Mouse (Mus musculus) embryonic facial prominence, embryonic 10.5 days (tissue): ENCODE measurements around the gene Pclo. TPM values are rescaled to one million over a fixed set of nuclear protein-coding genes. Genes with fewer than 3 reads are reported as not detected.

Source experiments
- DNase-seq: peaks from one replicate; pipeline ENCODE4 v3.0.0-alpha.2; 2017; ENCODE audit warnings: low spot score
- H3K27ac ChIP-seq: fragments of 300-500 bp; sonication (generic); replicated peaks from 2 replicates; pipeline ENCODE4 v1.5.1; 2016; ENCODE audit warnings: mild to moderate bottlenecking
- H3K27me3 ChIP-seq: fragments of 300-500 bp; sonication (generic); replicated peaks from 2 replicates; pipeline ENCODE4 v1.6.1; 2016; ENCODE audit warnings: low read depth, mild to moderate bottlenecking; ENCODE audit not compliant: poor library complexity, severe bottlenecking
- H3K36me3 ChIP-seq: fragments of 300-500 bp; sonication (generic); replicated peaks from 2 replicates; pipeline ENCODE4 v1.6.1; 2016; ENCODE audit warnings: mild to moderate bottlenecking, moderate library complexity
- H3K4me1 ChIP-seq: fragments of 300-500 bp; sonication (generic); 2 replicates; pipeline ENCODE4 v1.6.1; 2016
- H3K4me3 ChIP-seq: fragments of 300-500 bp; sonication (generic); 2 replicates; pipeline ENCODE4 v1.5.1; 2016; ENCODE audit warnings: mild to moderate bottlenecking, moderate library complexity
- H3K9me3 ChIP-seq: fragments of 300-500 bp; sonication (generic); 2 replicates; pipeline ENCODE4 v1.6.1; 2016; ENCODE audit warnings: mild to moderate bottlenecking
- WGBS: fragments of 180-500 bp; shearing (Covaris S2); methylation state at CpG from one replicate; pipeline ENCODE4 v1.1.7; 2016; 5-methylcytosine and 5-hydroxymethylcytosine counted together
- polyA plus RNA-seq: library from polyadenylated mRNA; unstranded; fragments of >200 nt; fragmentation: Nextera tagmentation; extraction: Ambion mirVana; gene quantifications from 2 replicates; pipeline ENCODE4 v1.2.1, GENCODE M21; 2016

Gene Pclo
- polyA plus RNA-seq, 1 experiment from 2014 or later = 0.72 TPM

DNA sequence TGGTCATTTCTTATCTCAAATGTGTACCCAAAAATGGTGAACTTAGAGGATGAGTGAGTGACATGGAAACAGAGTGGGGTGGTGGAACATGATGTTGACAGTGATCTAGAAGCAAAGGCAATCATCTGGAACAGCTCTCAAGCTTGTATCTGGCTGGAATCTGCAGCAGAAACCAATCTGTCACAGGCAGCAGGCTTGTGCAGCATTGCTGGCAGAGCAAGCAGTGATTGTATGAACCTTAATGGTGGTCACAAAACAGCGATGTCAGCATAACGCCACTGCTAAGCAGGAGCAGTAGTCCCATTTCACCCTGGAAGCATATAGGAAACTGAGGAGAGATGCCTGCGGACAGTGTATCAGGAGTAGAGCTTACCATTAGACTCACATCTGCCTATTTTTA is 76.8 kb downstream of the Pclo start:
- no peak for DNase-seq
- WGBS = 88% methylated on average over 3 of the region's 3 CpGs
- no peaks in the 10 kb centered on the region for H3K27me3 ChIP-seq
- H3K4me3 ChIP-seq = no peak overlapping the region
- H3K4me1 ChIP-seq = no peaks in the 10 kb centered on the region
- H3K9me3 ChIP-seq = no peaks in the 10 kb centered on the region
- no peak overlapping the region for H3K27ac ChIP-seq
- H3K36me3 ChIP-seq = no peaks in the 10 kb centered on the region

DNA sequence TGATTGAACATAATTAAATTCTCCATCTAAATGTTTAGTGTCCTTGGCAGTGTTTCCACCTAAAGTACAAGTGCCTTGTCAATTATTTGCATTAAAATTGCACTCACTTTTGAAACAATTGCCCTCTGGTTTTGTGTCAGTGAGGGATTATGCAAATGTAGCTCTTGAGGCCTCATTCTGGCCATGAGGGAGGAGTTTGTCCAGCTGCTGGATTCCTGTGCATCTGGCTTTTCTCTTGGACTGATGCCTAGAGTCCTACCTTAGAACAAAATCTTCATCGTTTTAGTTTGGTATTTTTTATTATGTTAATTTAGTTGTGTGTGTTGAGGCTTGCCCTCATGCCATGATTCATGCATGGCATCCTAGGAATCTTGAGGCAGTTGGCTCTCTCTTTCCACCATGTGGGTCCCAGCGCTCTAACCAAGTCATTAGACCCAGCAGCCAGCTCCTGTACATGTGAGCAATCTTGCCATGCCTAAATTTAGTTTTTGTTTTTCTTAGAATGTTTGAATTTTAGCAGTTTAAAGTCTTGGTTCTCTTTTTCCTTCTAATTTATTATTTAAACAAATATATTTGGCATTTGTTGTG is 80.8 kb downstream of the Pclo start:
- Histone ChIP-seq H3K27ac (no peak overlapping the region), H3K9me3 (no peaks in the 10 kb centered on the region), H3K4me3 (no peak overlapping the region), H3K36me3 (no peaks in the 10 kb centered on the region), H3K27me3 (no peaks in the 10 kb centered on the region), H3K4me1 (no peaks in the 10 kb centered on the region)
- 69% methylated on average over 2 of the region's 2 CpGs for WGBS
- no peak for DNase-seq

DNA sequence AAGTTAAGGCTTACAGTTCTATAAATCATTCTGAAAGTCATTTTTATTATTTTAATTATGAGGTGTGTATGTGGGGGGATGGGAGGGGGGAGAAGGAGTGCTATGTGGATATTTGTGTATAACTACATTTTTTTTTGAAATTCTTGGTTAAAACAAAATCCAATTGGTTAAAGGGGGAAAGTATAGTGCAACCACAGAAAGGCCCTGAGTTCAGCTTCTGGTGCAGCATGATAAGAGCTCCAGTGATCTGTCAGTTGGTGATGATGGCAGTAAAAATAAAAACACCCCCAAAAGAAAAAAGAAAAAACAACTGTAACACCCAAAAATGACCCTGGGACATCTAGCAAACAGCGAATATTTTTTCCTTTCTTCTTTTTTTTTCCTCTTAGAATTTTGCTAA is 93.6 kb downstream of the Pclo start:
- Histone ChIP-seq H3K27ac (no peak overlapping the region), H3K36me3 (no peaks in the 10 kb centered on the region), H3K4me1 (no peaks in the 10 kb centered on the region), H3K27me3 (no peaks in the 10 kb centered on the region), H3K4me3 (no peak overlapping the region), H3K9me3 (no peaks in the 10 kb centered on the region)
- WGBS = 69% methylated on average over 1 of the region's 1 CpGs
- DNase-seq = no peak

DNA sequence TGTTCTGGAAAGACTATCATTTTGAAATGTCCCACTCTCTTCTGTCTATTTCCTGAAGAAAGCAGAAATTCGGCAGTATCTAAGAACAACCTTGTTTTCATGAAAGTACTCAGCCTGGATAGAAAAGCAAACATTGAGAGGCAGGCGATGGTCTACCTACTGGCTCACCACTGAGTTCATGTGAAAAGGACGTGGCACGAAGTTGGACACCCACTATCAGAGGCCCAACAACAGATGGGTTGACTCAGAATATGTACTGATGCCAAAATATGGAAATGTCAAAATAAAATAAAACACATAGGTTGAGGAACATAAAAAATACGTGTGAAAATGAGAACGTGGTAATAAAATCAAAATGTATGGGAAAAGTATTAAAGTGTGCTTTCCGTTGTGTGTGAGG is 106.4 kb downstream of the Pclo start:
- H3K4me1 ChIP-seq = peaks cover 8% of the 10 kb centered on the region; the same call in 1 of the 2 replicates
- no peak for DNase-seq
- H3K4me3 ChIP-seq = no peak overlapping the region
- no peaks in the 10 kb centered on the region for H3K36me3 ChIP-seq
- 85% methylated on average over 7 of the region's 7 CpGs for WGBS
- H3K27me3 ChIP-seq = no peaks in the 10 kb centered on the region
- no peak overlapping the region for H3K27ac ChIP-seq
- H3K9me3 ChIP-seq = no peaks in the 10 kb centered on the region

DNA sequence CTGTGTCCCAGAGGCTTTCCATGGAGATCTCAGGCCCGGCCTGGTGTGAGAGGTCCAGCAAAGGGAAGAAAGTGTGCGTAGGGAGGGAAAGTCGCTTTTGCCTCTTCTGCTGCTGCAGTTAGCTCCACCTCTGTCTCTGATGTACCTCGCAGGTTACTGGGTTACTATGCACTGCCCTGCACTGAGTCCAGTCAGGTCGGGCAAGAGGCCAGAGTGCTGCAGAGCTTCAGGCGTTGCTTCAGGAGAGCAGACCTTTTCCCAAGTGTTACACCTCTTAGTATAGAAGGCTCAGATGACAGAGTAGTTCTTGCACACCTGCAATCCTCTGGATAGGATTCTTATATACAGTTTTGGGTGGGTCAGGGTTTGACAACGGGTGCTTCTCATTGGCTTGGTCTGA is 108.6 kb downstream of the Pclo start:
- Histone ChIP-seq H3K4me3 (no peak overlapping the region), H3K36me3 (no peaks in the 10 kb centered on the region), H3K4me1 (peaks cover 8% of the 10 kb centered on the region; the same call in 1 of the 2 replicates), H3K27me3 (no peaks in the 10 kb centered on the region), H3K27ac (no peak overlapping the region), H3K9me3 (no peaks in the 10 kb centered on the region)
- WGBS = 71% methylated on average over 7 of the region's 7 CpGs
- no peak for DNase-seq

DNA sequence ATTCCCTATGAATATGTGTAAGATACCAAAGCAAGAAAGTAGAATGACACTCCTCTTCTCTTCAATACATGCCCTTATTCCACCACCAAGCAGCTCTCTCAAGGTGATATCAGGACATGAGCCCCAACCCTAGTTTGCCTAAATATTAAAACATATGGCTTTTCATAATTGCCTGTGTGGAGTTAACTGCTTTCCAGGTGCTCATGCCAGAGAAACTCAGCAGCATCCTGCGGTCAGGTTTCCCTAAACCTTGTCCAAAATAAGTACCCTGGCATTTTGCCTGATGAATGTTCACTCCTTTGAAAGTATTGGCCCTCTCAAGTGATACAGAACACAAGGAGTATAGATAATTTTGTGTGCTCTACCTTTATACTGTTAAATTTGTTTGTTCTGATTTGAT is 126.5 kb downstream of the Pclo start:
- Histone ChIP-seq H3K4me1 (no peaks in the 10 kb centered on the region), H3K27ac (no peak overlapping the region), H3K36me3 (no peaks in the 10 kb centered on the region), H3K4me3 (no peak overlapping the region), H3K27me3 (no peaks in the 10 kb centered on the region), H3K9me3 (no peaks in the 10 kb centered on the region)
- 91% methylated on average over 1 of the region's 1 CpGs for WGBS
- DNase-seq = no peak

DNA sequence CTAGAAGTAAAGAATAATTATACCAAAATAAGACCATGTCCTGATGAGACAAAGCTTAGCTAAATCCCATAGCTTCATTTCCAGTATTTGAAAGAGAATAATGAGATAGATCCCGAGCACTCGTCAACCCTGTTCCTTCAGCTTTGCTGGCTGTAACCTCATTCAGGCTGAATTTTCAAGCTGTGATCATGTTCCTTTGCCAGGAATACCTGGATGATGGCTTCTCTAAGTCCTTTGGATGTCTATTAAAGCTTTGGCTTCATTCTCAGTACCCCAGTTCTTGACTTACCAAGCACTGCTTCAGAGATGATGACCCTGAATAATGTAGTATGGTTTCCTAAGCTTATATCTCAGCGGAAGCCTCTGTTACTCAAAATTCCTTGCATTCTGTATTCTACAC is 131.1 kb downstream of the Pclo start:
- H3K27ac ChIP-seq = no peak overlapping the region
- H3K36me3 ChIP-seq = no peaks in the 10 kb centered on the region
- H3K27me3 ChIP-seq = no peaks in the 10 kb centered on the region
- 93% methylated on average over 3 of the region's 3 CpGs for WGBS
- DNase-seq = no peak
- H3K4me3 ChIP-seq = no peak overlapping the region
- H3K9me3 ChIP-seq = no peaks in the 10 kb centered on the region
- H3K4me1 ChIP-seq = no peaks in the 10 kb centered on the region

DNA sequence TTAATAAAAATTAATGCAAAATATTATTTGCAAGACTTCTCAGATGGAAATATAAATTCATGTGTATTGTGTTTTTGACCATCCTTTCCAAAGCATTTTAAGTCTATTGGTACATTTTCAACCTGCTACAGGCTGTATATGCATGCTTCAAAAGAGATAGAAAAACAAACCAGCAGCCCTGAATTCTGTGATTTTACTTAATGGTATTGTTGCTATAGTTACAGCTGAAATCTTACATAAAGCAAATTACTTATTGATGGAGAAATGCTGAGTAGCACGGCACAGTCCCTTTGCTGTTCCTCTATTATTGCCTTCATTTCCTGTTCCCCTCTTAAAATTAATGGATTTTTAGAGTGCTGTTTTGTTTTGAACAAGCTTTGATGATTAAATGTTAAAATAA is 145.9 kb downstream of the Pclo start:
- Histone ChIP-seq H3K4me1 (no peaks in the 10 kb centered on the region), H3K27ac (no peak overlapping the region), H3K9me3 (no peaks in the 10 kb centered on the region), H3K27me3 (no peaks in the 10 kb centered on the region), H3K4me3 (no peak overlapping the region), H3K36me3 (no peaks in the 10 kb centered on the region)
- DNase-seq = no peak
- WGBS = 75% methylated on average over 1 of the region's 1 CpGs

DNA sequence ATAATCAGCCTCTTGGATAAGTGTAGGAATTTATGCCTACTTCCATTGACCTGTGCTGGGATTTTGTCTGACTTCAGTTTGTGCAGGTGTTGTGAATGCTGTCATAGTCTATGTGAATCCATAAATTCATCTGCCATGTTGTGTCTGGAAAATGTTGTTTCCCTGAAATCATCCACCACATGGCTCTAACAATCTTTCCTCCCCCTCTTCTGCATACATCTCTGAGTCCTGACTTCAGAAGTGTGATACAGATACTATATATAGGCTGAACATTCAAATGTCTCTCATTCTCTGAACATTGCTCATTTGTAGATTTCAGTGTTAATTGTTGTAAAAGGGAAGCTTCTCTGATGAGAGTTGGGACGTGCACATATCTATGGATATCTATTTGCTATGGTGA is 147.5 kb downstream of the Pclo start:
- no peak overlapping the region for H3K4me3 ChIP-seq
- H3K27me3 ChIP-seq = no peaks in the 10 kb centered on the region
- no peak overlapping the region for H3K27ac ChIP-seq
- DNase-seq = no peak
- no peaks in the 10 kb centered on the region for H3K9me3 ChIP-seq
- WGBS = 82% methylated on average over 1 of the region's 1 CpGs
- H3K4me1 ChIP-seq = no peaks in the 10 kb centered on the region
- H3K36me3 ChIP-seq = no peaks in the 10 kb centered on the region

DNA sequence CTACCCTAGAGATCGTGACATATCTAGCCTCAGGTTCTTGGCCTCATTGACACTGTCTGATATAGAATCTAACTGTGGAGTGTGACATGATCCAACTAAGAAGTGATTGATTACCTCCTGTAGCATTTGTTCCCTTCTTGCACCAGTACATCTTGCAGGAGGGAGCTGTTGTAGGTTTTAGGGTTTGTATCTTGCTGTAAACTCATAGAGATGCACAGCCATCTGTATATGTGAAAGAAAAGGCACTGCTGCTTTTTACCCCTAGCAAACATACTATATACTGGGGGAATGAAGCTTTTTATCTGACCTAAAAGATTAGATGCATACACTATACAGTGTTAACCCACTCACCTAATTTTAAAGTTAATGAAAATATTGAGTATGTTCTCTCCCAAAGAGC is 147.9 kb downstream of the Pclo start:
- Histone ChIP-seq H3K27ac (no peak overlapping the region), H3K4me3 (no peak overlapping the region), H3K27me3 (no peaks in the 10 kb centered on the region), H3K36me3 (no peaks in the 10 kb centered on the region), H3K9me3 (no peaks in the 10 kb centered on the region), H3K4me1 (no peaks in the 10 kb centered on the region)
- DNase-seq = no peak
- WGBS = 89% methylated on average over 1 of the region's 1 CpGs

DNA sequence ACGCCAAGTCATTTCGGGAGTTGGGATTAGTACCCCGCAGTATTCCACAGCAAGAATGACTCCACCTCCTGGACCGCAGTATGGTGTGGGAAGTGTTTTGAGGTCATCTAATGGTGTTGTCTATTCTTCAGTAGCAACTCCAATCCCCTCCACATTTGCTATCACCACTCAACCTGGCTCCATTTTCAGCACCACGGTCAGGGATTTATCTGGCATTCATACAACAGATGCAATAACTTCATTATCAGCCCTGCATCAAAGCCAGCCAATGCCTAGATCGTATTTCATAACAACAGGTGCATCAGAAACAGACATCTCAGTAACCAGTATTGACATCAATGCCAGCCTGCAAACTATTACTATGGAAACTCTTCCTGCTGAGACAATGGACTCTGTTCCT is 165.7 kb downstream of the Pclo start:
- H3K27ac ChIP-seq = no peak overlapping the region
- DNase-seq = peak; percentile 19
- 90% methylated on average over 6 of the region's 6 CpGs for WGBS

DNA sequence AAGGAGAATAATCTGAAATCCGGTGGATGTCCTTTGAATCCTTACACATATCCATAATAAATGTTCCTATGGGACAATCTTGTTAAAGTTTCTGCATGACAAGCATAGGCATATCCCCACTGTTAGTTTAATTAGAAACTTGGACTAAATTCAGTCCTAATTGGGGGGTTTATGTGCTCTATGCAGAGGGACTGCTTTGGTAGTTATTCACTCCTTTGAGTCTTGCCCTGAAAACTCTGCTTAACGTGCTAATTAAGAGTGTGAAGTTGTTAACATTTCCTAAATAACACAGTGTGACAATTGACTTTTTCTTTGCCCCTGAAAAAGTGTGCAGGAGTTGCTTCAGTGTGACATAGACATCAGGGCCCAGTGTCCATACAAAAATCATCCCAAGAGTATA is 177.3 kb downstream of the Pclo start:
- no peaks in the 10 kb centered on the region for H3K4me1 ChIP-seq
- no peaks in the 10 kb centered on the region for H3K27me3 ChIP-seq
- no peak overlapping the region for H3K4me3 ChIP-seq
- no peaks in the 10 kb centered on the region for H3K9me3 ChIP-seq
- no peak for DNase-seq
- no peaks in the 10 kb centered on the region for H3K36me3 ChIP-seq
- no peak overlapping the region for H3K27ac ChIP-seq
- 68% methylated on average over 2 of the region's 2 CpGs for WGBS

More for the DNA sequence above, 165.7 kb downstream of the Pclo start:
- H3K36me3 ChIP-seq = no peaks in the 10 kb centered on the region
- no peaks in the 10 kb centered on the region for H3K27me3 ChIP-seq
- no peaks in the 10 kb centered on the region for H3K9me3 ChIP-seq
- H3K4me3 ChIP-seq = no peak overlapping the region
- no peaks in the 10 kb centered on the region for H3K4me1 ChIP-seq

DNA sequence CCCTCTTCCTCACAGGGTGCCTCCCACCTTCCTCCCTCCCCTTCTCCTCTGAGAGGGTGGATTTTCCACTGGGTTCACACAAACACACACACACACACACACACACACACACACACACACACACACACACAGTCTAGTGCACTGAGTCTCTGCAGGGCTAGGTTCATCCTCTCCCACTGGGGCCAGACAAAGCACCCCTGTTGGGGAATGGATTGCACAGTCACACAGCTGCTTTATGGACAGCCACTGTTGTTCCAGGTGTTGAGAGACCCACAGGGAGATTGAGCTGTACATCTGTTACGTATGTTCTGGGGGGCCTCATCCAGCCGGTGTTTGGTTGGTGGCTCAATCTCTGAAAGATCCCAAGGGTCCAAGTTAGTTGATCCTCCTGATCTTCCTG is 182.0 kb downstream of the Pclo start:
- Histone ChIP-seq H3K27me3 (no peaks in the 10 kb centered on the region), H3K36me3 (no peaks in the 10 kb centered on the region), H3K4me1 (no peaks in the 10 kb centered on the region), H3K27ac (no peak overlapping the region), H3K9me3 (no peaks in the 10 kb centered on the region), H3K4me3 (no peak overlapping the region)
- WGBS = 80% methylated on average over 2 of the region's 2 CpGs
- DNase-seq = no peak

DNA sequence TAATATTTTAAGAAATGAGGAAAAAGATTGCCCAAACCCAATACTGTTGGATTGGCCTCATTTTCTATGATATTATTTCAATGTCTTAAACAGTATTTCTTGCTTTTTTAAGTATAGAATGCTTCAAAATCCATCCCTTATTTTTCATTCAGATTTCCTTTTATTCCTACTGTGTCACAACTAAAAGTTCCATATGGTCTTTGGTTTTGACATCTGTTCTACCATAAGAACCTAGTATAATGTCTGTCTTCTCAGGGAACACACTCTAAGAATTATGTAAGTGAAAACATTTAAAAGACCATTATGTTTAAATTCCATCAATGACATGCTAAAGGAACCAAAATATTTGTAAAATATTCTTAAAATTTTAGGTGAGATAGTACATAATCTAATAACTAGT is 186.2 kb downstream of the Pclo start:
- no peaks in the 10 kb centered on the region for H3K36me3 ChIP-seq
- no peaks in the 10 kb centered on the region for H3K27me3 ChIP-seq
- no peak for DNase-seq
- H3K4me1 ChIP-seq = no peaks in the 10 kb centered on the region
- H3K4me3 ChIP-seq = no peak overlapping the region
- H3K27ac ChIP-seq = no peak overlapping the region
- H3K9me3 ChIP-seq = no peaks in the 10 kb centered on the region
